Mouse (Mus musculus) hindbrain, embryonic 10.5 days (tissue): ENCODE data around the gene Kif23. TPM values are rescaled to one million over a fixed set of nuclear protein-coding genes. Genes with fewer than 3 reads are reported as not detected.

ENCODE experiments used
- polyA plus RNA-seq: library from polyadenylated mRNA; unstranded; fragments of >200 nt; fragmentation: Nextera tagmentation; extraction: Ambion mirVana; gene quantifications from 2 replicates; pipeline ENCODE4 v1.2.1, GENCODE M21; 2016

Gene Kif23
- polyA plus RNA-seq, 1 experiment from 2014 or later, result 75.7 TPM

Other genes starting within 250 kb of the Kif23 start
- gene Rplp1, start 32.2 kb downstream of the Kif23 start, polyA plus RNA-seq, result 1,078 and 1,182 TPM in 2 replicates
- 0.58 and 0.65 TPM in 2 replicates for gene Paqr5, start 80.1 kb upstream of the Kif23 start, polyA plus RNA-seq
- gene Glce, start 175.9 kb upstream of the Kif23 start, polyA plus RNA-seq, result 16.5 and 19.7 TPM in 2 replicates